Mouse (Mus musculus): ENCODE measurements around the gene Rgsl1. TPM values are rescaled to one million over a fixed set of nuclear protein-coding genes. Genes with fewer than 3 reads are reported as not detected.

Gene Rgsl1
- polyA plus RNA-seq, 1 experiment from 2014 or later: 0.19 TPM

GRCm38 (mm10) chr1:153740145-153740544, 103.8 kb downstream of the Rgsl1 start, which contains the start of gene Rgs16:
Gene Rgs16 (plus strand): TSS chr1:153740349.
- Histone ChIP-seq H3K9ac (ENCODE audit: low read depth, low read length) (peak within 1 kb of the TSS; percentile 62), H3K27ac (ENCODE audit: low read depth, low read length) (no peak within 1 kb of the TSS), H3K36me3 (ENCODE audit: control insufficient read depth, insufficient read depth, low read length) (no peaks in the 10 kb centered on the region), H3K4me3 (ENCODE audit: low read length) (peak within 1 kb of the TSS; percentile 49), H3K27me3 (replicated peaks; ENCODE audit: control insufficient read depth, insufficient read depth, low read length) (no peaks in the 10 kb centered on the region), H3K4me1 (ENCODE audit: control insufficient read depth, insufficient read depth, low read depth, low read length) (peaks cover 29% of the 10 kb centered on the region), H3K4me2 (ENCODE audit: low read length) (peak within 1 kb of the TSS; percentile 91), H3K9me3 (ENCODE audit: control insufficient read depth, low read length) (no peaks in the 10 kb centered on the region)
- WGBS: 0% methylated on average over 28 of the region's 28 CpGs
- peak; percentile 64 for ATAC-seq

GRCm38 (mm10) chr1:153739437-153740015, 104.4 kb downstream of the Rgsl1 start:
- Histone ChIP-seq H3K9ac (ENCODE audit: low read depth, low read length) (peak overlapping the region; percentile 62; the same call in 1 of the 2 replicates), H3K4me1 (ENCODE audit: control insufficient read depth, insufficient read depth, low read depth, low read length) (peaks cover 29% of the 10 kb centered on the region)

GRCm38 (mm10) chr1:153737101-153738085, 106.5 kb downstream of the Rgsl1 start:
- Histone ChIP-seq H3K9me3 (ENCODE audit: control insufficient read depth, low read length) (no peaks in the 10 kb centered on the region), H3K36me3 (ENCODE audit: control insufficient read depth, insufficient read depth, low read length) (no peaks in the 10 kb centered on the region), H3K9ac (ENCODE audit: low read depth, low read length) (peak overlapping the region; percentile 41), H3K4me2 (ENCODE audit: low read length) (peak overlapping the region; percentile 31; the same call in 1 of the 2 replicates), H3K27ac (ENCODE audit: low read depth, low read length) (peak overlapping the region; percentile 63), H3K4me3 (ENCODE audit: low read length) (no peak overlapping the region), H3K4me1 (ENCODE audit: control insufficient read depth, insufficient read depth, low read depth, low read length) (peaks cover 34% of the 10 kb centered on the region), H3K27me3 (replicated peaks; ENCODE audit: control insufficient read depth, insufficient read depth, low read length) (no peaks in the 10 kb centered on the region)
- 23% methylated on average over 9 of the region's 9 CpGs for WGBS
- peak; percentile 39 for ATAC-seq

More at GRCm38 (mm10) chr1:153739437-153740015, 104.4 kb downstream of the Rgsl1 start:
- no peaks in the 10 kb centered on the region for H3K9me3 ChIP-seq (ENCODE audit: control insufficient read depth, low read length)
- H3K4me2 ChIP-seq (ENCODE audit: low read length): peak overlapping the region; percentile 91
- H3K4me3 ChIP-seq (ENCODE audit: low read length): peak overlapping the region; percentile 49
- no peak overlapping the region for H3K27ac ChIP-seq (ENCODE audit: low read depth, low read length)
- 20% methylated on average over 13 of the region's 13 CpGs for WGBS
- H3K36me3 ChIP-seq (ENCODE audit: control insufficient read depth, insufficient read depth, low read length): no peaks in the 10 kb centered on the region
- ATAC-seq: no peak; the same call in 1 of the 2 replicates
- H3K27me3 ChIP-seq (replicated peaks; ENCODE audit: control insufficient read depth, insufficient read depth, low read length): no peaks in the 10 kb centered on the region

GRCm38 (mm10) chr1:153736096-153736495, 107.8 kb downstream of the Rgsl1 start:
- Histone ChIP-seq H3K4me3 (ENCODE audit: low read length) (no peak overlapping the region), H3K9me3 (ENCODE audit: control insufficient read depth, low read length) (no peaks in the 10 kb centered on the region), H3K27ac (ENCODE audit: low read depth, low read length) (no peak overlapping the region), H3K9ac (ENCODE audit: low read depth, low read length) (no peak overlapping the region), H3K36me3 (ENCODE audit: control insufficient read depth, insufficient read depth, low read length) (no peaks in the 10 kb centered on the region), H3K27me3 (replicated peaks; ENCODE audit: control insufficient read depth, insufficient read depth, low read length) (no peaks in the 10 kb centered on the region), H3K4me2 (ENCODE audit: low read length) (no peak overlapping the region), H3K4me1 (ENCODE audit: control insufficient read depth, insufficient read depth, low read depth, low read length) (peaks cover 31% of the 10 kb centered on the region)
- 63% methylated on average over 6 of the region's 6 CpGs for WGBS
- ATAC-seq: no peak

GRCm38 (mm10) chr1:153734866-153735265, 109.1 kb downstream of the Rgsl1 start:
- ATAC-seq: no peak
- WGBS: 86% methylated on average over 4 of the region's 4 CpGs
- H3K4me1 ChIP-seq (ENCODE audit: control insufficient read depth, insufficient read depth, low read depth, low read length): peaks cover 28% of the 10 kb centered on the region

GRCm38 (mm10) chr1:153733181-153733580, 110.8 kb downstream of the Rgsl1 start:
- H3K27me3 ChIP-seq (replicated peaks; ENCODE audit: control insufficient read depth, insufficient read depth, low read length): no peaks in the 10 kb centered on the region
- no peak overlapping the region for H3K27ac ChIP-seq (ENCODE audit: low read depth, low read length)
- no peak for ATAC-seq
- H3K4me2 ChIP-seq (ENCODE audit: low read length): no peak overlapping the region
- 16% methylated on average over 9 of the region's 9 CpGs for WGBS
- peaks cover 25% of the 10 kb centered on the region for H3K4me1 ChIP-seq (ENCODE audit: control insufficient read depth, insufficient read depth, low read depth, low read length)
- no peaks in the 10 kb centered on the region for H3K36me3 ChIP-seq (ENCODE audit: control insufficient read depth, insufficient read depth, low read length)
- H3K4me3 ChIP-seq (ENCODE audit: low read length): no peak overlapping the region
- no peaks in the 10 kb centered on the region for H3K9me3 ChIP-seq (ENCODE audit: control insufficient read depth, low read length)
- H3K9ac ChIP-seq (ENCODE audit: low read depth, low read length): no peak overlapping the region

More at GRCm38 (mm10) chr1:153734866-153735265, 109.1 kb downstream of the Rgsl1 start:
- no peak overlapping the region for H3K4me3 ChIP-seq (ENCODE audit: low read length)
- H3K9me3 ChIP-seq (ENCODE audit: control insufficient read depth, low read length): no peaks in the 10 kb centered on the region
- no peak overlapping the region for H3K9ac ChIP-seq (ENCODE audit: low read depth, low read length)
- no peaks in the 10 kb centered on the region for H3K36me3 ChIP-seq (ENCODE audit: control insufficient read depth, insufficient read depth, low read length)
- H3K27me3 ChIP-seq (replicated peaks; ENCODE audit: control insufficient read depth, insufficient read depth, low read length): no peaks in the 10 kb centered on the region
- H3K4me2 ChIP-seq (ENCODE audit: low read length): no peak overlapping the region
- H3K27ac ChIP-seq (ENCODE audit: low read depth, low read length): no peak overlapping the region

GRCm38 (mm10) chr1:153730671-153731070, 113.3 kb downstream of the Rgsl1 start:
- 0 out of 2 replicates have a peak, but pooled peaks have one; percentile 19 for ATAC-seq
- Histone ChIP-seq H3K27ac (ENCODE audit: low read depth, low read length) (peak overlapping the region; percentile 37; the same call in 1 of the 2 replicates), H3K4me2 (ENCODE audit: low read length) (no peak overlapping the region), H3K27me3 (replicated peaks; ENCODE audit: control insufficient read depth, insufficient read depth, low read length) (no peaks in the 10 kb centered on the region), H3K4me3 (ENCODE audit: low read length) (no peak overlapping the region), H3K9me3 (ENCODE audit: control insufficient read depth, low read length) (no peaks in the 10 kb centered on the region), H3K9ac (ENCODE audit: low read depth, low read length) (no peak overlapping the region), H3K4me1 (ENCODE audit: control insufficient read depth, insufficient read depth, low read depth, low read length) (peaks cover 11% of the 10 kb centered on the region), H3K36me3 (ENCODE audit: control insufficient read depth, insufficient read depth, low read length) (no peaks in the 10 kb centered on the region)
- 44% methylated on average over 3 of the region's 3 CpGs for WGBS

- Histone ChIP-seq H3K27me3 (replicated peaks; ENCODE audit: control insufficient read depth, insufficient read depth, low read length) (no peaks in the 10 kb centered on the region), H3K4me2 (ENCODE audit: low read length) (no peak overlapping the region), H3K27ac (ENCODE audit: low read depth, low read length) (no peak overlapping the region), H3K4me1 (ENCODE audit: control insufficient read depth, insufficient read depth, low read depth, low read length) (peaks cover 11% of the 10 kb centered on the region), H3K4me3 (ENCODE audit: low read length) (no peak overlapping the region), H3K36me3 (ENCODE audit: control insufficient read depth, insufficient read depth, low read length) (no peaks in the 10 kb centered on the region), H3K9me3 (ENCODE audit: control insufficient read depth, low read length) (no peaks in the 10 kb centered on the region), H3K9ac (ENCODE audit: low read depth, low read length) (no peak overlapping the region)
- WGBS: 57% methylated on average over 2 of the region's 2 CpGs
- ATAC-seq: no peak
Observed at GRCm38 (mm10) chr1:153729806-153730205, 114.1 kb downstream of the Rgsl1 start.
